Mouse (Mus musculus) heart, embryonic 11.5 days (tissue): Measurements from ENCODE around the gene Tsnax. TPM values are rescaled to one million over a fixed set of nuclear protein-coding genes. Genes with fewer than 3 reads are reported as not detected.

Experiments
- ATAC-seq: fragments of 200-750 bp; cut with Nextera tagmentation; replicated peaks from 2 replicates; pipeline ENCODE4 v1.8.0; 2017; ENCODE audit warnings: moderate library complexity; ENCODE audit not compliant: insufficient number of reproducible peaks, low FRiP score, low TSS enrichment
- H3K27ac ChIP-seq: fragments of 300-500 bp; sonication (generic); 2 replicates; pipeline ENCODE4 v1.5.1; 2014; ENCODE audit warnings: mild to moderate bottlenecking, low read depth, low read length
- H3K27me3 ChIP-seq: fragments of 300-500 bp; sonication (generic); 2 replicates; pipeline ENCODE4 v1.6.1; 2014; ENCODE audit warnings: mild to moderate bottlenecking, low read length, mixed read lengths; ENCODE audit not compliant: control insufficient read depth, insufficient read depth
- H3K36me3 ChIP-seq: fragments of 300-500 bp; sonication (generic); 2 replicates; pipeline ENCODE4 v1.6.1; 2014; ENCODE audit warnings: mild to moderate bottlenecking, low read length, moderate library complexity, mixed read lengths; ENCODE audit not compliant: control insufficient read depth, insufficient read depth
- H3K4me1 ChIP-seq: fragments of 300-500 bp; sonication (generic); 2 replicates; pipeline ENCODE4 v1.6.1; 2014; ENCODE audit warnings: low read length; ENCODE audit not compliant: control insufficient read depth, insufficient read depth
- H3K4me2 ChIP-seq: fragments of 300-500 bp; sonication (generic); 2 replicates; pipeline ENCODE4 v1.6.1; 2014; ENCODE audit warnings: mild to moderate bottlenecking, moderate library complexity
- H3K4me3 ChIP-seq: fragments of 300-500 bp; sonication (generic); 2 replicates; pipeline ENCODE4 v1.5.1; 2014; ENCODE audit warnings: low read depth, low read length
- H3K9ac ChIP-seq: fragments of 300-500 bp; sonication (generic); 2 replicates; pipeline ENCODE4 v1.6.1; 2014; ENCODE audit warnings: mild to moderate bottlenecking, low read depth, low read length, moderate library complexity
- H3K9me3 ChIP-seq: fragments of 300-500 bp; sonication (generic); replicated peaks from 2 replicates; pipeline ENCODE4 v1.6.1; 2016; ENCODE audit warnings: low read length; ENCODE audit not compliant: control insufficient read depth
- WGBS: fragments of 180-500 bp; shearing (Covaris S2); extraction: QIAGEN DNeasy Blood & Tissue Kit; methylation state at CpG from one replicate; pipeline ENCODE4 v1.1.7; 2014; ENCODE audit not compliant: insufficient replicate concordance; 5-methylcytosine and 5-hydroxymethylcytosine counted together
- microRNA-seq: library from miRNA; unstranded; fragments of <30 nt; microRNA quantifications from one replicate; pipeline ENCODE4, GENCODE M21; 2016; ENCODE audit warnings: borderline number of aligned reads
- polyA plus RNA-seq: library from polyadenylated mRNA; unstranded; fragments of >200 nt; fragmentation: Nextera tagmentation; extraction: Ambion mirVana; gene quantifications from 2 replicates; pipeline ENCODE4 v1.2.1, GENCODE M21; 2014

The Tsnax gene
- polyA plus RNA-seq, 1 experiment from 2014 or later: 90.9 TPM

DNA sequence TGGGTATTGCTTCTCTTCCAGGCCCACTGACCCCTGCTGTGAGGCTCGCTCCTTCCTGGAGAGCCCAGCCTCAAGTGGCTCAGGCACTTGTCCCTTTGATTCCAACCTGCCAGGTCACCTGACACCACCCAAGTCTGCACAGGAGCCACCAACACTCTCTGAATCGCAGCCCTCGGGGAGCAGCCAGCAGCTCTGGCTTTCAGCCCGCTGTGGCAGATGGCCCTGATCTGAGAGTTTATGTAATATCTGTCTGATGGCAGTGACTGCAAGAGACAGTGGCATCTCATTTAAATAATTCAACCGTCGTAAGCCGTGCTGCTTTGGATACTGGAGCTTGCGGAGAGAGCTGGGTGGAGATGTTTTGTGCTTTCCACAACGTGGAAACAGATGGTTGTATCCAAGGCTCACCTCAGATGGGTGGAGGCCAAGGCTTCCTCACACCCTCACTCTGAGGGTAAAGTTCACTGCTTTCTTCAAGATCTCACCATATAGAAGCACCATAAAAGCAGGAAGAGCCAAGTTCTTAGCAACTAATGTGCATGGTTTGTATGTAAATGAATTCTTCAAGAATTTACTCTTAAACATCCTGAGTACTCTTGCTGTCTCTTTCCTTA is 66.1 kb downstream of the Tsnax start:
- Histone ChIP-seq H3K36me3 (no peaks in the 10 kb centered on the region), H3K9me3 (no peaks in the 10 kb centered on the region), H3K9ac (no peak overlapping the region), H3K4me1 (peaks cover 20% of the 10 kb centered on the region), H3K4me2 (no peak overlapping the region), H3K27me3 (no peaks in the 10 kb centered on the region), H3K4me3 (no peak overlapping the region), H3K27ac (no peak overlapping the region)
- ATAC-seq: no peak
- 61% methylated on average over 9 of the region's 9 CpGs for WGBS

GRCm38 (mm10) chr8:125080388-125081344 is 67.9 kb downstream of the Tsnax start:
- no peaks in the 10 kb centered on the region for H3K27me3 ChIP-seq
- WGBS: 65% methylated on average over 19 of the region's 19 CpGs
- no peak overlapping the region for H3K9ac ChIP-seq
- ATAC-seq: no peak
- H3K4me1 ChIP-seq: peaks cover 22% of the 10 kb centered on the region
- no peak overlapping the region for H3K4me2 ChIP-seq
- no peak overlapping the region for H3K4me3 ChIP-seq
- H3K9me3 ChIP-seq: no peaks in the 10 kb centered on the region
- H3K27ac ChIP-seq: no peak overlapping the region
- no peaks in the 10 kb centered on the region for H3K36me3 ChIP-seq

- H3K36me3 ChIP-seq: no peaks in the 10 kb centered on the region
- H3K4me1 ChIP-seq: peaks cover 15% of the 10 kb centered on the region
- peak overlapping the region; percentile 68 for H3K27ac ChIP-seq
- no peak for ATAC-seq
- H3K27me3 ChIP-seq: no peaks in the 10 kb centered on the region
- 48% methylated on average over 4 of the region's 4 CpGs for WGBS
- no peaks in the 10 kb centered on the region for H3K9me3 ChIP-seq
- no peak overlapping the region for H3K4me2 ChIP-seq
- H3K9ac ChIP-seq: no peak overlapping the region
- no peak overlapping the region for H3K4me3 ChIP-seq
Observed at GRCm38 (mm10) chr8:125083746-125084145, 70.9 kb downstream of the Tsnax start.

Small RNA genes lying within 50 kb of the gene (microRNA-seq; reads per million reads assigned to microRNA genes)
- not detected for gene Gm22197

Other genes starting within 250 kb of the Tsnax start
- gene Trim67, start 219.9 kb upstream of the Tsnax start, polyA plus RNA-seq: 0.07 and 0.15 TPM in 2 replicates
- gene Gnpat, start 150.0 kb upstream of the Tsnax start, polyA plus RNA-seq: 95.4 and 113 TPM in 2 replicates
- 47.9 and 49.7 TPM in 2 replicates for gene 2810004N23Rik, start 149.9 kb upstream of the Tsnax start, polyA plus RNA-seq
- gene Exoc8, start 115.3 kb upstream of the Tsnax start, polyA plus RNA-seq: 5.4 and 5.9 TPM in 2 replicates
- gene Sprtn, start 115.1 kb upstream of the Tsnax start, polyA plus RNA-seq: 7.1 and 8.6 TPM in 2 replicates
- gene Egln1, start 63.7 kb upstream of the Tsnax start, polyA plus RNA-seq: 18.5 and 23.2 TPM in 2 replicates
- 1.8 and 2.1 TPM in 2 replicates for gene Disc1, start 41.2 kb downstream of the Tsnax start, polyA plus RNA-seq